Mouse (Mus musculus): ENCODE results near the gene Chd8. TPM values are rescaled to one million over a fixed set of nuclear protein-coding genes. Genes with fewer than 3 reads are reported as not detected.

Chd8 gene
- polyA plus RNA-seq (2015; fragmentation: Nextera tagmentation; extraction: Ambion mirVana): 20.6 and 24.0 TPM in 2 replicates

DNA sequence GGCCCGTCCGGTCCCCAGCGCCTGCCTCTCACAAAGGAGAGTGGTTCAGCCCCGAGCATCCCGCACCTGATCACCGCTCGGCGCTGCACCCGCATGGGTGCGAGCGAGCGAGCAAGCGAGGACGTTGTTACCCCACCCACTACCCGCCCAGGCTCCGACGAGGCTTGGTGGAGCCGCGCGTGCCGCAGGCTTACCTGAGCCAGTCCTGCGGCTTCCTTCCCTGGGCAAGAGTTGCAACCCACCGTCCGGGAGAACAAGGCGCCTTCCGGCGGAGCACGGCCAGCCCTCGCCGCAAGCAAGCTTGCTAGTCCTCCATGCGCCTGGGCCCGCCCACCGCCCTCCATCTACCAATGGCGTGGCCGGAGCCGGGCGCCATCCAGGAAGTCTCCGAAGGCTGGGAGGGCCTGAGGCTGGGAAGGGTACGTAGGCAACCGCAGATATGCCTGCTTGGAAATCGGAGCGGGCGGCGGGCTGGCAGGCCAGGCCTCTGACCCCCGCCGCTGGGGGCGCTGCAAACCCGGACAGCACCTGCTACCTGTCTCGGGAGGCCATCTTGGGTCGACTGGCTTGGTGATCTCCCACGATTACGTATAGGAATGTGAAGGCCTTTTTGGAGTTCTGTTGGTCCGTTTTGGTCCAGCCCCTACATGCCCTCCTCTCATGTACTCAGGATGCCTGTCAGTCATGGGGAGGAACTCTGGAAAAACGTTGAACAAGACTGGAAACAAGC is at the start of gene Chd8:
Gene Chd8 (minus strand): TSS at position 297 of the 730 bp plus-strand sequence.

DNA sequence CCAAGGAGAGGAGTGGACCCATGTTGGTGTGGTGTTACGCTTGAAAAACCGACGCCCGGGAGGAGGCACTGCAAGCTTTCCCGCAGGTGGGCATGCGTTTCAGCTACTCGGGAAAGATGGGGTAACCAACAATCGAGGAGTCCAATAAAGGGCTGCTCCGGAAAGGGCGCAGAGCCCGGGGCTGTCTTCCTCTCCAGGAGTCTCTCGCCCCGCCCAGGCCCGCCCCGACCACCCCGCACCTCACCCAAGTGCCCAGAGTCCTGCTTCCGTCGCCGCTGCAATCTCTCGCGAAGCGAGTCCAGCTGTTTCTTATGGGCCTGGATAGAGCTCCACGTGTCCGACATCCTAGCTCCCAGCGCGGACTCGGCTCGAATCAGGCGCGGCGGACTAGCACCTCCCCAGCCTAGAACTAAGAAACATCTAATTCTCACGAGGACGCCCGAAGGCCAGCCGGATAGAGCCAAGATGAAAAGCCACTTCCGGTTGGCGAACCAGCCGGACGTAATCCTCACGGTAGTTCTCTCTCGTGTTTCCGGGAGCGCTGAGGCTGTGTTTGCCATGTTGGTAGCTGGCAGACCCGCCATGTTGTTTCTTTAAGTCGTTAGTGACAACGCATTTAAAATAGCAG is 47.2 kb upstream of the Chd8 start, which contains the start of gene Mettl3:
Gene Mettl3 (minus strand): TSS at position 485 of the 628 bp plus-strand sequence.

DNA sequence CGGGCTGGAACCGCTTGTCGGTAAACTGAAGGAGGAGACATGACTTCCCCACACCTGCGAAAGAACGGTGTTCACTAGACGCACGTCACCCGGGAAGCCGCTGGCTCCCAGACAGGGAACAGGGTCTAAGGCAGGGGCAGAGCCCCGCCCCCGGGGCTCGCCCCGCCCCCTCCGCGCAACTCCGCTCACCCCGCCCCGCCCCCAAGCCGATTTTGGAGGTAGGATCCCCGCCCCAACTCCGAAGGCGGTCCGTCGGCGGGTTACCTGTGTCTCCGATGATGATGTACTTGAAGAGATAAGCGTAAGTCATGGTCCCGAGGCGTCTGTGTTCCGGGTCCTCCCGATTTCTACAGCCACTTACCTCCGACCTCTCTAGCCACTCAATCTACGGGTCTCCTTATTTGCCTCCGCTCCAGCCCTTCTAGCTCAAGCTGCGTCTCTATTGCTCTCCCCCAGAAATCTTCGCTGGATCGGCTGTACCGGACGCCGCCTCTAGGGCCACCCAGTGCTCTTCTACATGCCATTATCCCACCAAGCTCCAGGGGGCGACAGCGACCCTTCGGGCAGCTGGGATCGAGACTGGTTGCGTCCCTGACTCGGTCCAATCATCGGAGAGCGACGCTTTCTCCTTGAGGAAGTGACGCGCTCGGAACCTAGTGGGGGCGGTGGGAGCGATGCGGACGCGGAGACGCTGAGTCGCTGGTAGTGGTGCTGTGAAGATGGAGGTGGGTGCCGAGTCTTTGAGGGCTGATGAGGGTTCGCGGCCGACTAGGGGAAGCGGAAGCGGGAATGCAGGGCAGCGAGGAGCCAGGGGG is 21.6 kb upstream of the Chd8 start, which contains the start of the genes Tox4 and Rab2b:
Gene Tox4 (plus strand): TSS at position 215 of the 815 bp plus-strand sequence.
Gene Rab2b (minus strand): TSS at position 614 of the 815 bp plus-strand sequence.

GRCm38 (mm10) chr14:52197156-52197878 is 60.3 kb downstream of the Chd8 start, which contains the start of gene Supt16:
TSS of gene Supt16 (minus strand) at chr14:52197416.

Other genes starting within 250 kb of the Chd8 start
- 0.63 and 0.85 TPM in 2 replicates for gene Tmem253, start 242.1 kb downstream of the Chd8 start, polyA plus RNA-seq (2015; fragmentation: Nextera tagmentation; extraction: Ambion mirVana)
- 12.1 and 12.5 TPM in 2 replicates for gene Zfp219, start 237.0 kb downstream of the Chd8 start, polyA plus RNA-seq (2015; fragmentation: Nextera tagmentation; extraction: Ambion mirVana)
- not detected in 2 replicates for gene Olfr221, start 215.3 kb downstream of the Chd8 start, polyA plus RNA-seq (2015; fragmentation: Nextera tagmentation; extraction: Ambion mirVana)
- 248 and 264 TPM in 2 replicates for gene Hnrnpc, start 153.8 kb downstream of the Chd8 start, polyA plus RNA-seq (2015; fragmentation: Nextera tagmentation; extraction: Ambion mirVana)
- 74.6 and 76.8 TPM in 2 replicates for gene Rpgrip1, start 147.1 kb downstream of the Chd8 start, polyA plus RNA-seq (2015; fragmentation: Nextera tagmentation; extraction: Ambion mirVana)
- gene Supt16, start 60.4 kb downstream of the Chd8 start, polyA plus RNA-seq (2015; fragmentation: Nextera tagmentation; extraction: Ambion mirVana): 45.3 and 48.2 TPM in 2 replicates
- gene Tox4, start 21.4 kb upstream of the Chd8 start, polyA plus RNA-seq (2015; fragmentation: Nextera tagmentation; extraction: Ambion mirVana): 17.4 and 18.6 TPM in 2 replicates
- gene Rab2b, start 21.8 kb upstream of the Chd8 start, polyA plus RNA-seq (2015; fragmentation: Nextera tagmentation; extraction: Ambion mirVana): 5.4 and 7.6 TPM in 2 replicates
- gene Mettl3, start 47.3 kb upstream of the Chd8 start, polyA plus RNA-seq (2015; fragmentation: Nextera tagmentation; extraction: Ambion mirVana): 22.5 and 23.3 TPM in 2 replicates
- 3.2 and 5.2 TPM in 2 replicates for gene Sall2, start 71.0 kb upstream of the Chd8 start, polyA plus RNA-seq (2015; fragmentation: Nextera tagmentation; extraction: Ambion mirVana)
- not detected in 2 replicates for gene Olfr1513, start 98.6 kb upstream of the Chd8 start, polyA plus RNA-seq (2015; fragmentation: Nextera tagmentation; extraction: Ambion mirVana)
- not detected in 2 replicates for gene Olfr1512, start 121.4 kb upstream of the Chd8 start, polyA plus RNA-seq (2015; fragmentation: Nextera tagmentation; extraction: Ambion mirVana)
- gene Olfr1511, start 139.6 kb upstream of the Chd8 start, polyA plus RNA-seq (2015; fragmentation: Nextera tagmentation; extraction: Ambion mirVana): not detected in 2 replicates
- not detected in 2 replicates for gene Olfr1510, start 156.6 kb upstream of the Chd8 start, polyA plus RNA-seq (2015; fragmentation: Nextera tagmentation; extraction: Ambion mirVana)
- gene Olfr1509, start 185.2 kb upstream of the Chd8 start, polyA plus RNA-seq (2015; fragmentation: Nextera tagmentation; extraction: Ambion mirVana): 0.13 TPM in 1 of 2 replicates, not detected in the other
- not detected in 2 replicates for gene Olfr1508, start 209.7 kb upstream of the Chd8 start, polyA plus RNA-seq (2015; fragmentation: Nextera tagmentation; extraction: Ambion mirVana)
- not detected in 2 replicates for gene Olfr1507, start 238.0 kb upstream of the Chd8 start, polyA plus RNA-seq (2015; fragmentation: Nextera tagmentation; extraction: Ambion mirVana)